Mouse (Mus musculus): ENCODE measurements around the gene Csmd2. TPM values are rescaled to one million over a fixed set of nuclear protein-coding genes. Genes with fewer than 3 reads are reported as not detected.

Gene Csmd2
- polyA plus RNA-seq, 1 experiment from 2014 or later, result 12.7 TPM

DNA sequence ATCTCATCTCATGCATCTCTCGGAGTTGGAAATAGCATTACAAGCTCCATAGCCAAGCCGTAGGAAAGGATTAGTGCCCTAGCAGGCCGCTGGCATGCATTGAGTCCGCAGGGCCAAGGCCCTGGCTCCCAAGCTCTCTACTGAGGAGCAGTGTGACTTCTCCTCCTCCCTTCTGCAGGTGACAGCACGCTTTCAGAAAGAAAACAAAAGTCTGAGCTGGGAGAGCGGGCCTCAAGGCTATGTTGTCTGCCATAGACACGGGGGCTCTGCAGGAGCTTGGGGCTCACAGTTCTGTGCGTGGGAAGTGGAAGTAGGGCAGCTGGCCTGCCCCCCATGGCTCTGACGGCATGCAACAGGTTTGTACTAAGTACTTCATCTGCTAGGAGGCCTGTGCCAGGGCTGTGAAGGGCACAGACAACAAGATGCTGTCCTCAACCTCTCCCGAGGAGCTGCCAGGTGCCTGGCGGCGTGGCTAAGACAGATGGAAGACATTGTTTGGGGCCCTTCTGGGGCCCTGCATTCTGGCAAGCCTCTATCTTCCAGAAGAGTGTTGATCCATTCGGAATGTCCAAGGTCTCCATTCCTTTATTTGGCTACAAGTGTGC lies 230.4 kb downstream of the Csmd2 start:
- Histone ChIP-seq H3K4me2 (no peak overlapping the region), H3K9ac (replicated peaks) (no peak overlapping the region), H3K9me3 (replicated peaks) (no peaks in the 10 kb centered on the region), H3K27me3 (replicated peaks) (no peaks in the 10 kb centered on the region), H3K4me3 (replicated peaks) (no peak overlapping the region), H3K4me1 (0 out of 2 replicates have a peak, but pooled peaks cover 7% of the 10 kb centered on the region), H3K27ac (replicated peaks) (0 out of 2 replicates have a peak overlapping the region, but pooled peaks have one; percentile 18), H3K36me3 (peaks cover 4% of the 10 kb centered on the region)
- 71% methylated on average over 13 of the region's 13 CpGs for WGBS
- no peak for ATAC-seq (ENCODE audit: low FRiP score)

DNA sequence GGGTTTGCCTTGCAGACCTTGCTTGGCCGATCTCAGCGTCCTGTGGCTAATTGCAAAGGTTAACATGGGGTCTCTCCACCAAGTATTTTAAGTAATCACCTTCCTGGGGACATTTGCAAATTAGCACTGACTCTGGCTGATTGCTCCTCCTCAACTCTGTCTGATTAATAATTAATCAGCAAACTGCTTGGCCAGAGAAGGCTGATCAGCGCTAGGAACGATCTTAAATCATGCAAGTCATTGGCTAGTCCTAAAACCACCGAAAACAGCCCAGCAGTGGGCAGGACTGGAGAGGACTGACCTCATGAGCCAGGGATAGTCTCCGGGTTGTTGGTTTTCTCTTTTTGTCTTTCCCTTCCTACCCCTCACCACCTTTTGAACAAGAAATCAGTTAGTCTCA lies 236.8 kb downstream of the Csmd2 start:
- Histone ChIP-seq H3K4me2 (no peak overlapping the region), H3K4me3 (replicated peaks) (no peak overlapping the region), H3K36me3 (no peaks in the 10 kb centered on the region), H3K9ac (replicated peaks) (no peak overlapping the region), H3K27ac (replicated peaks) (no peak overlapping the region), H3K4me1 (peaks cover 28% of the 10 kb centered on the region), H3K9me3 (replicated peaks) (no peaks in the 10 kb centered on the region), H3K27me3 (replicated peaks) (no peaks in the 10 kb centered on the region)
- 42% methylated on average over 6 of the region's 6 CpGs for WGBS
- no peak for ATAC-seq (ENCODE audit: low FRiP score)

- 36% methylated on average over 13 of the region's 13 CpGs for WGBS
- Histone ChIP-seq H3K27me3 (replicated peaks) (no peaks in the 10 kb centered on the region), H3K27ac (replicated peaks) (0 out of 2 replicates have a peak overlapping the region, but pooled peaks have one; percentile 28), H3K36me3 (no peaks in the 10 kb centered on the region), H3K4me2 (no peak overlapping the region), H3K9ac (replicated peaks) (no peak overlapping the region), H3K4me1 (peaks cover 28% of the 10 kb centered on the region), H3K4me3 (replicated peaks) (no peak overlapping the region), H3K9me3 (replicated peaks) (no peaks in the 10 kb centered on the region)
- peak; percentile 40 for ATAC-seq (ENCODE audit: low FRiP score)
These were observed 240.0 kb downstream of the Csmd2 start for GRCm38 (mm10) chr4:128227377-128228316.

- Histone ChIP-seq H3K27me3 (replicated peaks) (no peaks in the 10 kb centered on the region), H3K9ac (replicated peaks) (no peak overlapping the region), H3K36me3 (no peaks in the 10 kb centered on the region), H3K27ac (replicated peaks) (no peak overlapping the region; the same call in 1 of the 2 replicates), H3K4me2 (no peak overlapping the region), H3K4me1 (peaks cover 5% of the 10 kb centered on the region), H3K9me3 (replicated peaks) (no peaks in the 10 kb centered on the region), H3K4me3 (replicated peaks) (no peak overlapping the region)
- 73% methylated on average over 13 of the region's 13 CpGs for WGBS
- ATAC-seq (ENCODE audit: low FRiP score), result no peak
These were observed 245.8 kb downstream of the Csmd2 start for GRCm38 (mm10) chr4:128233458-128233857.

DNA sequence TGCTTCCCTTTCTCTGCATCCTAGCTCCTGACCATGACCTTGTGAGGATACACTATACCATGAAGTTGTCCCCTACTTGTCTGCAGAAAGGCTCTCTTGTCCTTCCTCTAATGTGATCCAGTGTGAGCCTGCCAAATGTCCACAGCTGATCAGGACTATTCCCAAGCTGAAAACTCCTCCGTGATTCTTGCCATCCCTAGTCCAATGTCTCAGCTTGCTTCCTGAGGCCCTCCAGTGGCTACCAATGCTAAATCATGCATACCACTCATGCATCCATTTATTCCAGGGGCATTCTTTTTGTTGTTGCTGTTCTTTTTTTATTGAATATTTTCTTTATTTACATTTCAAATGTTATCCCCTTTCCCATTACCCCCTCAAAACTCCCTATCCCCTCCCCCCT lies 251.5 kb downstream of the Csmd2 start:
- Histone ChIP-seq H3K9ac (replicated peaks) (no peak overlapping the region), H3K9me3 (replicated peaks) (no peaks in the 10 kb centered on the region), H3K27ac (replicated peaks) (no peak overlapping the region), H3K27me3 (replicated peaks) (no peaks in the 10 kb centered on the region), H3K4me1 (peaks cover 27% of the 10 kb centered on the region), H3K4me2 (no peak overlapping the region), H3K36me3 (no peaks in the 10 kb centered on the region), H3K4me3 (replicated peaks) (no peak overlapping the region)
- WGBS, result 42% methylated on average over 1 of the region's 1 CpGs
- ATAC-seq (ENCODE audit: low FRiP score), result no peak

DNA sequence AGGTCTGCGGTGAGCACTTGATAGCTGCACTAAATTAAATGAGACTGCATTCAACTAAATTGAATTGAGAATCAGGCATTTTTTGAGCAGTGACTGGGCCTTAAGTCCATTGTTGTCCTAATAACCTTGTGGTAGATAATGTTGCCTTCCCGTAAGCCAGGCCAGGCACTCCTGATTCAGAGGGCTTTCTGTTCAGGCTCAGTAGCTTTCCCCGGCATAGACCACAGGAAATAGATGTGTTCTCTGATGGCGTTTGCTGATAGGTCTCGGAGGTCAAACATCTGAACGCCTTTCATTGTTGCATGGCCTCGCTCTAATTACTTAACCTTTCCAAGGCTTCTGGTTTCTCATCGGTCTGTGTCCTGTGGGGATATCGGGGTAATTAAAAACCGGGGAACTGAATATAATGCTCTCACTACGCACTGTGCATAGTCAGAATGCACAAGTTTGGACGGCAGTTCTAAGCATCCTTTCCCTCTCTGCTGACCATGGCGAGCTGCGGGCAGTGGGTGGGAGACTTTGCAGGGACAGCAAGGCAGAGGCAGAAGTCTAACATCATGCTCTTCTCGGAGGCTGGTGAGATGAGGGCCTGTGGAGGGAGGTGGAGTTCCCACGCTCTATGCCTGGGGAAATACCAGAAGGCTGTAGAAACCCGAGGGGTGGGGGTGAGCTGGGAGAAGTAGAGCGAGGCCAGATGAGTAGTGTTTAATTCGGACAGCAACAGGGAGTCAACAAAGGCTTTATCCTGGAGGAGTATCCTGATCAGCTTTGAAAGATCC lies 253.6 kb downstream of the Csmd2 start:
- peak overlapping the region; percentile 66 for H3K27ac ChIP-seq (replicated peaks)
- H3K4me3 ChIP-seq (replicated peaks), result no peak overlapping the region
- H3K4me1 ChIP-seq, result peaks cover 32% of the 10 kb centered on the region
- H3K9me3 ChIP-seq (replicated peaks), result no peaks in the 10 kb centered on the region
- no peak overlapping the region for H3K4me2 ChIP-seq
- H3K9ac ChIP-seq (replicated peaks), result no peak overlapping the region
- 23% methylated on average over 19 of the region's 19 CpGs for WGBS
- no peaks in the 10 kb centered on the region for H3K36me3 ChIP-seq
- H3K27me3 ChIP-seq (replicated peaks), result no peaks in the 10 kb centered on the region
- ATAC-seq (ENCODE audit: low FRiP score), result peak; percentile 32; the same call in 1 of the 2 replicates

GRCm38 (mm10) chr4:128241854-128242356 lies 254.2 kb downstream of the Csmd2 start:
- Histone ChIP-seq H3K27ac (replicated peaks) (peak overlapping the region; percentile 24), H3K4me3 (replicated peaks) (no peak overlapping the region), H3K9me3 (replicated peaks) (no peaks in the 10 kb centered on the region), H3K4me2 (no peak overlapping the region), H3K27me3 (replicated peaks) (no peaks in the 10 kb centered on the region), H3K36me3 (no peaks in the 10 kb centered on the region), H3K4me1 (peaks cover 32% of the 10 kb centered on the region), H3K9ac (replicated peaks) (no peak overlapping the region)
- WGBS, result 38% methylated on average over 2 of the region's 2 CpGs
- ATAC-seq (ENCODE audit: low FRiP score), result peak; percentile 64; the same call in 1 of the 2 replicates

GRCm38 (mm10) chr4:128245201-128245600 lies 257.5 kb downstream of the Csmd2 start:
- no peak for ATAC-seq (ENCODE audit: low FRiP score)
- H3K4me2 ChIP-seq, result no peak overlapping the region

DNA sequence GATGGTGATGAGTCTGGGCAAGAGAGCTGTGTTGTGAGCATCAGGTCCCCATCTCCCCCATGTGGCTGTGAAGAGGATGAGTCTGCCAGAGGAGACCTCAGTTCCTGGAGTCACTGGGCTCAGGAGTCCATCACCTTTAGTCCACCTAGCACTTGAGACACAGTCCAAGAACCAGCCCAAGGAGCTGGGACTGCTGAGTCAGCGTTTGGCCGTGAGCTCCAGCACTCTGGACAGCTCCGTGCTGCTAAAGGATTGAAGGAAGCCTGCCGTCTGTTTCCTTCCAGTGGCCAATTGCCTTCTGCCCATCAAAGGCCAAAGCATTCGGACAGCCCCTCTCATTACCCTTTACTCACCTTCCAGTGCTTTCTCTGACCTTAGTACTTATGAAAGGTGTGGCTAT lies 261.0 kb downstream of the Csmd2 start:
- no peaks in the 10 kb centered on the region for H3K9me3 ChIP-seq (replicated peaks)
- ATAC-seq (ENCODE audit: low FRiP score), result no peak
- no peaks in the 10 kb centered on the region for H3K36me3 ChIP-seq
- H3K4me1 ChIP-seq, result peaks cover 8% of the 10 kb centered on the region
- H3K9ac ChIP-seq (replicated peaks), result no peak overlapping the region
- 15% methylated on average over 5 of the region's 5 CpGs for WGBS
- H3K4me2 ChIP-seq, result no peak overlapping the region
- no peaks in the 10 kb centered on the region for H3K27me3 ChIP-seq (replicated peaks)
- no peak overlapping the region for H3K27ac ChIP-seq (replicated peaks)
- no peak overlapping the region for H3K4me3 ChIP-seq (replicated peaks)

More at GRCm38 (mm10) chr4:128245201-128245600, 257.5 kb downstream of the Csmd2 start:
- H3K36me3 ChIP-seq, result no peaks in the 10 kb centered on the region
- no peak overlapping the region for H3K4me3 ChIP-seq (replicated peaks)
- H3K27me3 ChIP-seq (replicated peaks), result no peaks in the 10 kb centered on the region
- 47% methylated on average over 2 of the region's 2 CpGs for WGBS
- no peaks in the 10 kb centered on the region for H3K9me3 ChIP-seq (replicated peaks)
- H3K9ac ChIP-seq (replicated peaks), result no peak overlapping the region
- H3K27ac ChIP-seq (replicated peaks), result no peak overlapping the region
- H3K4me1 ChIP-seq, result peaks cover 32% of the 10 kb centered on the region

DNA sequence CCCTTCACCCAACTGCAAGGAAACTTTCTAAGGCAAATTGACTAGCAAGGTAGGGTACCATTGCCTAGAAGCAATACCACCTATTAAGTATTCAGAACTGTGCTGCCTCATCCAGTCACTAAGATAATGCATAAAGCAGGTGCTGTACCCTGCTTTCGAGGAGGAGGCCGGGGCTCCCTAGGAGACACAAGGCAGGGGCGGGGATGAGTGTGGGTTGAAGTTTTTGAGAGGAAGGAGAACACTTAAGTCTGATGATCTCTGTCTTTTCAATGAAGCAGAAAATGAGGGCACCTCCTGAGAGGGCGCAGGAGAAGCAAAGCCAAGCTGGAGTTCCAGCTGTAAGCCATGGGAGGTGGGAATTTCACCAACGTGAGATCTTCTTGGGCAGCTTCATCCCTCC lies 271.6 kb downstream of the Csmd2 start:
- H3K4me2 ChIP-seq, result no peak overlapping the region
- no peak overlapping the region for H3K27ac ChIP-seq (replicated peaks)
- no peaks in the 10 kb centered on the region; the same call in 1 of the 2 replicates for H3K36me3 ChIP-seq
- ATAC-seq (ENCODE audit: low FRiP score), result no peak
- no peaks in the 10 kb centered on the region for H3K4me1 ChIP-seq
- no peaks in the 10 kb centered on the region for H3K9me3 ChIP-seq (replicated peaks)
- WGBS, result 73% methylated on average over 5 of the region's 5 CpGs
- H3K4me3 ChIP-seq (replicated peaks), result no peak overlapping the region
- H3K27me3 ChIP-seq (replicated peaks), result no peaks in the 10 kb centered on the region
- no peak overlapping the region for H3K9ac ChIP-seq (replicated peaks)

DNA sequence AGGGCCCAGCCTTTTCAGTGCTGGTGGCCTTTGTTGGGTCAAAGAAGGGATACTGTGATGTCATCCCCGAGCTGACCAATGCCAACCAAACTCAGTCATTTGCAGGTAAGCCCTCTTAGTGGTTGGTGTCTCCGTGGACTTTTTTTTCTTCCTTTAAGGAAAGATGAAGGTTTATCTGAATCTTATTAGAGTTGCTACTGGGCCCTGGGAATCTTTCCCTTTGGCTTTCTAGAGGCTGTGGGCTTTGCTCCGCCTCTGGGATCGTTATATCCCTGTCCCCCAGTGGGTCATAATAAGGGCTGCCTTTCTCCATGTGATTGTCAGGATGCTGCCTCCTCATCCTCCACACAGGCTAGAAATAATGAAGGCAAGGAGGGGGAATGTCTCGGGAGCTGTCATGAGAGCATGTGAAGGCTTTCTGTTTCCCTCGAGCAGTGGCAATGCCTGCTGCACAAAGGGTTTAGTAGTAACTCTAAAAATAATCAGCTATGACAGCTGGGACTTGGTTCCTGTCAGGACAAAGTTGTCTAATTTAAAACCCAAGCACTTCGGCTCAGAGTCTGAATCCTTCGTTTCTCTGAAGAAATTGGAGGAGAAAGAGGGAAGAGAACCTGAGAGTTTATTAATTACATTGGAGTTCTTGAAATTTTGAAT lies 273.4 kb downstream of the Csmd2 start, which contains the start of gene Hmgb4:
Gene Hmgb4, minus strand, starts transcription at position 51 of the 654 bp plus-strand sequence.
- 71% methylated on average over 8 of the region's 8 CpGs for WGBS

More for the DNA sequence above, 273.4 kb downstream of the Csmd2 start, which contains the start of gene Hmgb4:
- H3K9me3 ChIP-seq (replicated peaks), result no peaks in the 10 kb centered on the region
- H3K4me3 ChIP-seq (replicated peaks), result no peak within 1 kb of the TSS
- H3K27ac ChIP-seq (replicated peaks), result no peak within 1 kb of the TSS
- no peaks in the 10 kb centered on the region; the same call in 1 of the 2 replicates for H3K36me3 ChIP-seq
- no peak within 1 kb of the TSS for H3K9ac ChIP-seq (replicated peaks)
- no peaks in the 10 kb centered on the region for H3K27me3 ChIP-seq (replicated peaks)
- no peak within 1 kb of the TSS for H3K4me2 ChIP-seq
- H3K4me1 ChIP-seq, result no peaks in the 10 kb centered on the region
- ATAC-seq (ENCODE audit: low FRiP score), result no peak
